Mouse (Mus musculus): ENCODE measurements around the gene Snd1. TPM values are rescaled to one million over a fixed set of nuclear protein-coding genes. Genes with fewer than 3 reads are reported as not detected.

Gene Snd1
- polyA plus RNA-seq, 1 experiment, result 35.6 TPM

- WGBS, result 88% methylated on average over 9 of the region's 9 CpGs
- Histone ChIP-seq H3K4me3 (replicated peaks; ENCODE audit: control insufficient read depth, low read depth, low read length) (no peak overlapping the region), H3K4me1 (ENCODE audit: control insufficient read depth, insufficient read depth, low read length) (no peaks in the 10 kb centered on the region), H3K27ac (ENCODE audit: control insufficient read depth, insufficient read depth, low read depth, low read length, poor library complexity) (no peak overlapping the region)
- TF ChIP-seq POLR2A (IDR thresholded peaks at IDR 0.05; ENCODE audit: borderline replicate concordance, control insufficient read depth, low read depth, low read length) (no peak), CTCF (IDR thresholded peaks at IDR 0.05; ENCODE audit: control insufficient read depth, insufficient read depth, low read length) (no peak)
Measured at GRCm38 (mm10) chr6:28850326-28850900, 375.5 kb downstream of the Snd1 start.

- no peak overlapping the region for H3K27ac ChIP-seq (ENCODE audit: control insufficient read depth, insufficient read depth, low read depth, low read length, poor library complexity)
- 94% methylated on average over 7 of the region's 7 CpGs for WGBS
- H3K4me1 ChIP-seq (ENCODE audit: control insufficient read depth, insufficient read depth, low read length), result no peaks in the 10 kb centered on the region; the same call in 1 of the 2 replicates
- H3K4me3 ChIP-seq (replicated peaks; ENCODE audit: control insufficient read depth, low read depth, low read length), result no peak overlapping the region
- TF ChIP-seq POLR2A (IDR thresholded peaks at IDR 0.05; ENCODE audit: borderline replicate concordance, control insufficient read depth, low read depth, low read length) (no peak), CTCF (IDR thresholded peaks at IDR 0.05; ENCODE audit: control insufficient read depth, insufficient read depth, low read length) (no peak)
Measured at GRCm38 (mm10) chr6:28852342-28852741, 377.4 kb downstream of the Snd1 start.

- 76% methylated on average over 3 of the region's 3 CpGs for WGBS
- no peaks in the 10 kb centered on the region; the same call in 1 of the 2 replicates for H3K4me1 ChIP-seq (ENCODE audit: control insufficient read depth, insufficient read depth, low read length)
- no peak overlapping the region for H3K4me3 ChIP-seq (replicated peaks; ENCODE audit: control insufficient read depth, low read depth, low read length)
- no peak overlapping the region for H3K27ac ChIP-seq (ENCODE audit: control insufficient read depth, insufficient read depth, low read depth, low read length, poor library complexity)
- TF ChIP-seq POLR2A (IDR thresholded peaks at IDR 0.05; ENCODE audit: borderline replicate concordance, control insufficient read depth, low read depth, low read length), result no peak
- no peak for TF ChIP-seq CTCF (IDR thresholded peaks at IDR 0.05; ENCODE audit: control insufficient read depth, insufficient read depth, low read length)
Measured at GRCm38 (mm10) chr6:28853164-28853563, 378.2 kb downstream of the Snd1 start.

GRCm38 (mm10) chr6:28853654-28854053, 378.7 kb downstream of the Snd1 start:
- Histone ChIP-seq H3K4me1 (ENCODE audit: control insufficient read depth, insufficient read depth, low read length) (no peaks in the 10 kb centered on the region; the same call in 1 of the 2 replicates), H3K27ac (ENCODE audit: control insufficient read depth, insufficient read depth, low read depth, low read length, poor library complexity) (no peak overlapping the region), H3K4me3 (replicated peaks; ENCODE audit: control insufficient read depth, low read depth, low read length) (no peak overlapping the region)
- TF ChIP-seq POLR2A (IDR thresholded peaks at IDR 0.05; ENCODE audit: borderline replicate concordance, control insufficient read depth, low read depth, low read length), result no peak
- no peak for TF ChIP-seq CTCF (IDR thresholded peaks at IDR 0.05; ENCODE audit: control insufficient read depth, insufficient read depth, low read length)
- WGBS, result 79% methylated on average over 2 of the region's 2 CpGs

- no peaks in the 10 kb centered on the region; the same call in 1 of the 2 replicates for H3K4me1 ChIP-seq (ENCODE audit: control insufficient read depth, insufficient read depth, low read length)
- no peak overlapping the region for H3K27ac ChIP-seq (ENCODE audit: control insufficient read depth, insufficient read depth, low read depth, low read length, poor library complexity)
- no peak for TF ChIP-seq POLR2A (IDR thresholded peaks at IDR 0.05; ENCODE audit: borderline replicate concordance, control insufficient read depth, low read depth, low read length)
- no peak for TF ChIP-seq CTCF (IDR thresholded peaks at IDR 0.05; ENCODE audit: control insufficient read depth, insufficient read depth, low read length)
- 87% methylated on average over 8 of the region's 8 CpGs for WGBS
- H3K4me3 ChIP-seq (replicated peaks; ENCODE audit: control insufficient read depth, low read depth, low read length), result no peak overlapping the region
Measured at GRCm38 (mm10) chr6:28854598-28854997, 379.7 kb downstream of the Snd1 start.

GRCm38 (mm10) chr6:28855442-28855841, 380.5 kb downstream of the Snd1 start:
- no peak for TF ChIP-seq POLR2A (IDR thresholded peaks at IDR 0.05; ENCODE audit: borderline replicate concordance, control insufficient read depth, low read depth, low read length)
- no peak for TF ChIP-seq CTCF (IDR thresholded peaks at IDR 0.05; ENCODE audit: control insufficient read depth, insufficient read depth, low read length)
- 87% methylated on average over 3 of the region's 3 CpGs for WGBS
- Histone ChIP-seq H3K27ac (ENCODE audit: control insufficient read depth, insufficient read depth, low read depth, low read length, poor library complexity) (no peak overlapping the region), H3K4me1 (ENCODE audit: control insufficient read depth, insufficient read depth, low read length) (no peaks in the 10 kb centered on the region; the same call in 1 of the 2 replicates), H3K4me3 (replicated peaks; ENCODE audit: control insufficient read depth, low read depth, low read length) (no peak overlapping the region)

GRCm38 (mm10) chr6:28856789-28857188, 381.9 kb downstream of the Snd1 start:
- 60% methylated on average over 4 of the region's 4 CpGs for WGBS
- TF ChIP-seq CTCF (IDR thresholded peaks at IDR 0.05; ENCODE audit: control insufficient read depth, insufficient read depth, low read length), result no peak
- no peak for TF ChIP-seq POLR2A (IDR thresholded peaks at IDR 0.05; ENCODE audit: borderline replicate concordance, control insufficient read depth, low read depth, low read length)
- Histone ChIP-seq H3K27ac (ENCODE audit: control insufficient read depth, insufficient read depth, low read depth, low read length, poor library complexity) (no peak overlapping the region), H3K4me1 (ENCODE audit: control insufficient read depth, insufficient read depth, low read length) (no peaks in the 10 kb centered on the region; the same call in 1 of the 2 replicates), H3K4me3 (replicated peaks; ENCODE audit: control insufficient read depth, low read depth, low read length) (no peak overlapping the region)

DNA sequence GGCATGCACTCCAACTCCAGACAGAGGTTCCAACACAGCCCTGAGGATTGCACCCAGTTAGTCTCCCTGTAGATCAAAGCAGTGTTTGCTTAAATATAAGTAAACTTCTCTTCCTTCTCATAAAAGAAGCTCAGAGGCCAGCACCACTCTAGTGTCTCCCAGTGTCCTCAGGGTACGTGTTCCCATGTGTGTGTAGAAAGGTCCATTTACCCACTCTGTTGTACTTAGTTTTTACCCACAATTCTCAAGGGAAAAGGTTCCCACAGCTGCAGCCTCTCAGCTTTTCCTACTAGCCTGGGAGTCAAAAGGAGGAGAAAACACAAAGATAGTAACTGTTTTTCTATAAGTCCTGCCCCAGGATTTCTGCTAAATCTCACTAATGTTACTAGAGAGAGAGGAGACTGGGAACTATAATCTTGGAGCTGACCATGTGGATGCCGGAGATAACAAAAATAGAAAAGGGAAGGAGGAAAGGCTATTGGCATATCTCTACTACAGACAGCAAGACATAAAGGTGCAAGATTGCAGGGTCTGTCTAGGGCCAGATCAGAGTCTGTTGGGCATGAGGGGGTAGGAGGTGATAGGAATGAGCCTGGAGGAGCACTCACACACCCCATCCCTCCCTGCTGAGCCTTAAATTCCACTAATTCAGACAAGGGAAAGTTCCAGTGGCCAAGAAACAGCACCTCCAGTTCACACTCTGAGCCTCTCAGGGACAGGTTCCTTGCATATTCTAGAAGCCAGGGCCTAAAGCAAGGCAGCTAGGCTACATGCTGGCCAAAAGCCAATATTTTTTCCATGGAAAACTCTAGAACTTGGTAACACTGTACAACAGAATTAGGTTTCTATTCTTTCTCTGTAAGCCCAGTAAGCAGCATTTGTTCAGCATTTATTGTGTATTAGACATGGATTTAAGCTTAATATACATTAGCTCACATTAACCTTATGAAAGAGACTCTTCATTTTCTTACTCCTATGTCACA, 382.6 kb downstream of the Snd1 start:
- no peak for TF ChIP-seq POLR2A (IDR thresholded peaks at IDR 0.05; ENCODE audit: borderline replicate concordance, control insufficient read depth, low read depth, low read length)
- TF ChIP-seq CTCF (IDR thresholded peaks at IDR 0.05; ENCODE audit: control insufficient read depth, insufficient read depth, low read length), result no peak
- no peak overlapping the region for H3K4me3 ChIP-seq (replicated peaks; ENCODE audit: control insufficient read depth, low read depth, low read length)
- WGBS, result 66% methylated on average over 2 of the region's 2 CpGs
- no peaks in the 10 kb centered on the region; the same call in 1 of the 2 replicates for H3K4me1 ChIP-seq (ENCODE audit: control insufficient read depth, insufficient read depth, low read length)
- no peak overlapping the region for H3K27ac ChIP-seq (ENCODE audit: control insufficient read depth, insufficient read depth, low read depth, low read length, poor library complexity)
